Mouse (Mus musculus) myocyte (in vitro differentiated cells): ENCODE results near the gene Gm45808. TPM values are rescaled to one million over a fixed set of nuclear protein-coding genes. Genes with fewer than 3 reads are reported as not detected.
"Not testable (repeated sequence)": the region's sequence is repeated elsewhere in the genome, so short reads cannot be mapped to it uniquely, and the experiment has no call there.

ENCODE experiments used
- H3K27me3 ChIP-seq: one replicate; pipeline ENCODE4 v1.6.1; 2011; ENCODE audit not compliant: control insufficient read depth, insufficient read depth, insufficient read length
- H3K36me3 ChIP-seq: one replicate; pipeline ENCODE4 v1.6.1; 2011; ENCODE audit not compliant: control insufficient read depth, insufficient read depth
- H3K4me2 ChIP-seq: one replicate; pipeline ENCODE4 v1.6.1; 2011; ENCODE audit warnings: low read depth, control low read depth
- H3K4me3 ChIP-seq: one replicate; pipeline ENCODE4 v1.5.1; 2011; ENCODE audit warnings: mild to moderate bottlenecking, control low read depth, moderate library complexity
- H3K79me2 ChIP-seq: one replicate; pipeline ENCODE4 v1.6.1; 2011; ENCODE audit not compliant: control insufficient read depth, insufficient read depth
- H3ac ChIP-seq: one replicate; pipeline ENCODE4 v1.6.1; 2011; ENCODE audit not compliant: control insufficient read depth, insufficient read length
- CEBPB ChIP-seq: IDR thresholded peaks from 2 replicates; pipeline ENCODE4 v1.6.1; 2011; ENCODE audit warnings: mild to moderate bottlenecking, moderate library complexity; ENCODE audit not compliant: poor library complexity, insufficient read depth, severe bottlenecking
- E2F4 ChIP-seq: IDR thresholded peaks from one replicate; pipeline ENCODE4 v1.6.1; 2011; ENCODE audit warnings: mild to moderate bottlenecking, control low read depth, moderate library complexity; ENCODE audit not compliant: insufficient read depth
- MAX ChIP-seq: IDR thresholded peaks from one replicate; pipeline ENCODE4 v1.6.1; 2011; ENCODE audit warnings: low read depth, mild to moderate bottlenecking, control low read depth
- MYOD1 ChIP-seq, 3 experiments: IDR thresholded peaks; one replicate each; pipeline ENCODE4 v1.6.1; 2011; ENCODE audit warnings: control low read depth in 2 of 3, low read depth in 2 of 3, mild to moderate bottlenecking in 2 of 3, moderate library complexity in 1 of 3; ENCODE audit not compliant: insufficient read length in 2 of 3, control insufficient read depth in 1 of 3
- MYOG ChIP-seq, 3 experiments: IDR thresholded peaks; one replicate each; pipeline ENCODE4 v1.6.1; 2011; ENCODE audit warnings: control low read depth in 2 of 3, low read depth in 2 of 3, mild to moderate bottlenecking in 2 of 3; ENCODE audit not compliant: insufficient read length in 2 of 3, control insufficient read depth in 1 of 3, insufficient read depth in 1 of 3
- POLR2A ChIP-seq: IDR thresholded peaks from one replicate; pipeline ENCODE4 v1.6.1; 2011; ENCODE audit warnings: low read depth, mild to moderate bottlenecking, control low read depth, moderate library complexity; ENCODE audit not compliant: insufficient read length
- POLR2AphosphoS2 ChIP-seq: IDR thresholded peaks from one replicate; pipeline ENCODE4 v1.6.1; 2011; ENCODE audit warnings: low read depth, control low read depth; ENCODE audit not compliant: insufficient read length
- REST ChIP-seq: IDR thresholded peaks from one replicate; pipeline ENCODE4 v1.6.1; 2011; ENCODE audit warnings: mild to moderate bottlenecking, control low read depth, moderate library complexity; ENCODE audit not compliant: insufficient read depth, insufficient read length
- SRF ChIP-seq: IDR thresholded peaks from one replicate; pipeline ENCODE4 v1.6.1; 2011; ENCODE audit warnings: low read depth; ENCODE audit not compliant: control insufficient read depth, insufficient read length
- TCF12 ChIP-seq: IDR thresholded peaks from one replicate; pipeline ENCODE4 v1.6.1; 2011; ENCODE audit warnings: mild to moderate bottlenecking, control low read depth; ENCODE audit not compliant: poor library complexity, insufficient read depth, severe bottlenecking
- TCF3 ChIP-seq: IDR thresholded peaks from one replicate; pipeline ENCODE4 v1.6.1; 2011; ENCODE audit warnings: low read depth, control low read depth; ENCODE audit not compliant: insufficient read length
- USF1 ChIP-seq: IDR thresholded peaks from one replicate; pipeline ENCODE4 v1.6.1; 2011; ENCODE audit warnings: low read depth, mild to moderate bottlenecking, control low read depth, moderate library complexity
- polyA plus RNA-seq: library from polyadenylated mRNA; unstranded; fragments of >200 nt; fragmentation: generic; extraction: Trizol; gene quantifications from one replicate; pipeline ENCODE4 v1.2.1, GENCODE M21; 2012; ENCODE audit warnings: missing spikeins

Gene Gm45808
- not detected for polyA plus RNA-seq

DNA sequence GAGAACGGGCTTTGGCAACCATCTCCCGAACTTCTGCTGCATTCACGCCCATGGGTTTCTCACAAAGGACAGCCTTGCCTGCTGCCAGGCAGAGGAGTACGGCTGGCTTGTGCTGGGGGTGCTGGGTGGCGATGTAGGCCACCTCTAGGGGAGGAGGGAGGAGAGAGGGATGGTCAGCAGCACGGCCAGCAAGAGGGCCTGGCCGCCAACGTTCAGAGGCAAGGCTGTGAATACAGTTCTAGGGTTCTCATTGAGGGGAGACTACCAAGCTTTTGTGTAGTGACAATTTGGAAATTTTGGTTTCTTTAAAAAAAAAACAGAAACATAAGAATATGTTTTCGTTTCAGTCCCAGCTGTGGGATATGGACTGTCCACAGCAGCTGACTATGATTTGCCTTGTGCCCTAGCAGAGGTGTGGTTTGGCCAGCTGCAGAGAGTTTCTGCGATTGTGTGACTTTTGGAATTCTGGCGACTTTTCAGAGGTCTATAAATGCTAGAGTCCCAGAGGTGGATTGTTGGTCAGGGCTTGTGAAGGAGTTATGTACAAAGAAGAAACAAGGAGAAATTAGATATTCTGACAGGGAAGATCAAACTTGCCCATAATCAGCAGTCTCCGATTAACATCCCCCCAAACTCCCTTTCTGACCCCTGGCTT is at the start of gene Gm45808:
Gene Gm45808, minus strand, starts transcription at position 51 of the 655 bp plus-strand sequence.
- no peaks in the 10 kb centered on the region for H3K36me3 ChIP-seq
- H3ac ChIP-seq: no peak within 1 kb of the TSS
- H3K79me2 ChIP-seq: no peaks in the 10 kb centered on the region
- H3K4me2 ChIP-seq: no peak within 1 kb of the TSS
- TF ChIP-seq TCF3 (no peak), USF1 (no peak), REST (no peak), POLR2AphosphoS2 (no peak), MYOD1 (IDR thresholded peaks at IDR 0.05; ENCODE audit: control insufficient read depth in 1 of 3, insufficient read length in 2 of 3, low read depth in 2 of 3) (no peak), E2F4 (no peak)
- no peaks in the 10 kb centered on the region for H3K27me3 ChIP-seq
- no peak within 1 kb of the TSS for H3K4me3 ChIP-seq

DNA sequence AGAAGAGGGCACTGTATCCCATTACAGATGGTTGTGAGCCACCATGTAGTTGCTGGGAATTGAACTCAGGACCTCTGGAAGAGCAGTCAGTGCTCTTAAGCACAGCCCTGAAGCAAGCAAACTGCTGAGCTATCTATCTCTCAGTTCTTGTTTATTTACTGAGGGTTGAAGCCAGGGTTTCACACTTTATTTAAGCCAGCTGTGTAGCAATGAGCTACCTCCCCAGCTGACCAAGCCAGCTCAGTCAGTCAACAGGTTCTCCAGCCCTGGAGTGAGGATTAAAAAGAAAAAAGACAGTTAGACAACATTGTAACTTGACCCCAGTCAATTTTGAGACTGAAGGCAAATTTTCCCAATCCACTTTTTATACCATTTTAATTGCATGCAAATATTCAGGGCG is 49.1 kb upstream of the Gm45808 start:
- TF ChIP-seq POLR2AphosphoS2 (no peak), REST (no peak), TCF12 (no peak), TCF3 (no peak), USF1 (no peak), MAX (no peak), MYOG (IDR thresholded peaks at IDR 0.05; ENCODE audit: control insufficient read depth in 1 of 3, insufficient read depth in 1 of 3, insufficient read length in 2 of 3, low read depth in 2 of 3) (no peak), CEBPB (no peak)
- no peaks in the 10 kb centered on the region for H3K36me3 ChIP-seq
- H3K79me2 ChIP-seq: no peaks in the 10 kb centered on the region
- H3K27me3 ChIP-seq: no peaks in the 10 kb centered on the region
- no peak overlapping the region for H3K4me3 ChIP-seq
- no peak overlapping the region for H3ac ChIP-seq
- H3K4me2 ChIP-seq: no peak overlapping the region

DNA sequence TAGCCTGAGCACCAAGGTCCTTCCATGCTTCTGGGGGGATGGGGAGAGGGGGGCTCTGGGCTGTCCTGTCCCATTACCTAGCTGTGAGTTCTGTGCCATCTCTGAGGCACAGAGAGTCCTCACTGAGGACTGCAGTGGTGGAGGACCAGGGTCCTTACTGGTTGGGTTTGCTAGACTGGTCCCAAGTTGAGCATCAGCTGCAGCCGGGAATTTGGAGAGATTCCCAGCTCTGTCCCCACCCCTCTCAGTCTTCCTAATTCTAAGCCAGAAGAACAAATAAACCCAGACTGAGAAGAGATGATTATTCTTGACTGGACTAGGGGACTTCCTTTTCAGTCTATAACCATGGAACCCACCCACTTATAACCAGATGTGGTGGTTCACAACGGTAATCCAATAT is 44.0 kb upstream of the Gm45808 start:
- peaks cover 4% of the 10 kb centered on the region for H3K79me2 ChIP-seq
- H3K4me2 ChIP-seq: peak overlapping the region; percentile 73
- no peaks in the 10 kb centered on the region for H3K27me3 ChIP-seq
- no peak overlapping the region for H3ac ChIP-seq
- no peak overlapping the region for H3K4me3 ChIP-seq
- no peaks in the 10 kb centered on the region for H3K36me3 ChIP-seq
- no peak for TF ChIP-seq POLR2AphosphoS2
- no peak for TF ChIP-seq MYOG (IDR thresholded peaks at IDR 0.05; ENCODE audit: control insufficient read depth in 1 of 3, insufficient read depth in 1 of 3, insufficient read length in 2 of 3, low read depth in 2 of 3)
- TF ChIP-seq SRF: no peak
- TF ChIP-seq TCF3: no peak
- no peak for TF ChIP-seq MYOD1 (IDR thresholded peaks at IDR 0.05; ENCODE audit: control insufficient read depth in 1 of 3, insufficient read length in 2 of 3, low read depth in 2 of 3)
- no peak for TF ChIP-seq POLR2A
- TF ChIP-seq USF1: no peak
- TF ChIP-seq REST: no peak
- no peak for TF ChIP-seq CEBPB
- TF ChIP-seq MAX: no peak
- no peak for TF ChIP-seq TCF12
- no peak for TF ChIP-seq E2F4

DNA sequence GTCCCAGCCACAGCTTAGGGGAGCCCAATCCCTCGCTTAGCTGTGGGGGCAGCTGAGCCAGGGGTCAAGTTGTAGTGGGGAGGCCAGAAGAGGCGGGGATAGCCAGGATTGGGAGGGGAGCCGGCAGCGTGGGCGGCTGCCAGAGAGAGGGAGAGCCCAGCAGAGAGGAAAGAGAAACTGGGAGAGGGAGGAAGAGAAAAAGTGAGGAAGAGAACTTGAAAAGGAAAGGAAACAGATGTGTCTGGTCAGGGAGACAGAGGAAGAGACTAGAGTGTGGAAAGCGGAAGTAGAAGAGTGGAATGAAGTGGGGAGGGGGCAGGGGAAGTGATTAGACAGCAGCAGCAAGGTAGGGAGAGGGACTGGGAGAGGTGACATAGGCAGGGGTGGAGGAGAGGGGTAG is 42.9 kb upstream of the Gm45808 start:
- Histone ChIP-seq H3K4me2 (peak overlapping the region; percentile 73), H3K79me2 (peaks cover 15% of the 10 kb centered on the region), H3K4me3 (no peak overlapping the region), H3ac (no peak overlapping the region), H3K36me3 (peaks cover 6% of the 10 kb centered on the region), H3K27me3 (no peaks in the 10 kb centered on the region)
- no peak for TF ChIP-seq E2F4
- no peak for TF ChIP-seq MAX
- no peak for TF ChIP-seq POLR2A
- TF ChIP-seq POLR2AphosphoS2: no peak
- TF ChIP-seq TCF3: no peak

DNA sequence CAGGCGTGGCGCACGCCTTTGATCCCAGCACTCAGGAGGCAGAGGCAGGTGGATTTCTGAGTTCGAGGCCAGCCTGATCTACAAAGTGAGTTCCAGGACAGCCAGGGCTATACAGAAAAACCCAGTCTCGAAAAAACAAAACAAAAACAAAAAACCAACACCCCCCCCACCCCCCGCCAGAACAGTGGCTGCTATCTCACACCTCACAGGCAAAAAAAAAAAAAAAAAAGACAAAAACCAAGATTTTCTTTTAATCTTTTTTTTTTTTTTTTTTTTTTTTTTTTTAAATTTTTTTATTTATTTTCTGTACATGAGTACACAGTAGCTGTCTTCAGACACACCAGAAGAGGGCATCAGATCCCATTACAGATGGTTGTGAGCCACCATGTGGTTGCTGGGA is 40.6 kb upstream of the Gm45808 start:
- not testable (repeated sequence) for H3K27me3 ChIP-seq, H3ac ChIP-seq
- Histone ChIP-seq H3K79me2 (peaks cover 28% of the 10 kb centered on the region), H3K4me2 (peak overlapping the region; percentile 77), H3K36me3 (peaks cover 26% of the 10 kb centered on the region), H3K4me3 (peak overlapping the region; percentile 100)
